Mouse (Mus musculus): ENCODE results near the gene Gm20696. TPM values are rescaled to one million over a fixed set of nuclear protein-coding genes. Genes with fewer than 3 reads are reported as not detected.

The Gm20696 gene
- total RNA-seq, 1 experiment from 2014 or later = 5.0 TPM

GRCm38 (mm10) chr6:99439214-99439877, 227.3 kb downstream of the Gm20696 start:
- DNase-seq = no peak

GRCm38 (mm10) chr6:99436371-99436770, 230.2 kb downstream of the Gm20696 start:
- peak; percentile 16 for DNase-seq

DNA sequence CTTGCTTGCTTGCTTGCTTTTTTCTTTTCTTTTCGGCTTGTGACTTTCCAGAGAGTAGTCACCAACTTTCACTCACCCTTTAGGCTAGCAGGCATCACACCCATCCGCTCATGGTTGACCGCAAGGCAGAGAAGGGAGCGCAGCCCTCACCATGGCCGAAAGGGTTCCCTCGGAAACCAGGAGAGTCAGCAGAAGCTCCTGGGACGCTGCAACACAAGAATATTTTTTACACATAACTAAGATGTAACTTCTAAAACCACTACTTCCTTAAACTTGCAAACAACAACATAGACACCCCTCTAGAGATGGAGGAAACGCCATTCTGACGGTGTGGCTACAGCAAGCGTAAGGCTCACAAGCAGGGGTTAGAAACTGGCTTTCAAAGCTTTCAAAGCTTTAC, 231.5 kb downstream of the Gm20696 start:
- no peak for DNase-seq

GRCm38 (mm10) chr6:99433006-99433405, 233.6 kb downstream of the Gm20696 start:
- no peak for DNase-seq

GRCm38 (mm10) chr6:99431941-99432340, 234.7 kb downstream of the Gm20696 start:
- DNase-seq = no peak

- no peak for DNase-seq
Observed at GRCm38 (mm10) chr6:99430560-99430959, 236.0 kb downstream of the Gm20696 start.

DNA sequence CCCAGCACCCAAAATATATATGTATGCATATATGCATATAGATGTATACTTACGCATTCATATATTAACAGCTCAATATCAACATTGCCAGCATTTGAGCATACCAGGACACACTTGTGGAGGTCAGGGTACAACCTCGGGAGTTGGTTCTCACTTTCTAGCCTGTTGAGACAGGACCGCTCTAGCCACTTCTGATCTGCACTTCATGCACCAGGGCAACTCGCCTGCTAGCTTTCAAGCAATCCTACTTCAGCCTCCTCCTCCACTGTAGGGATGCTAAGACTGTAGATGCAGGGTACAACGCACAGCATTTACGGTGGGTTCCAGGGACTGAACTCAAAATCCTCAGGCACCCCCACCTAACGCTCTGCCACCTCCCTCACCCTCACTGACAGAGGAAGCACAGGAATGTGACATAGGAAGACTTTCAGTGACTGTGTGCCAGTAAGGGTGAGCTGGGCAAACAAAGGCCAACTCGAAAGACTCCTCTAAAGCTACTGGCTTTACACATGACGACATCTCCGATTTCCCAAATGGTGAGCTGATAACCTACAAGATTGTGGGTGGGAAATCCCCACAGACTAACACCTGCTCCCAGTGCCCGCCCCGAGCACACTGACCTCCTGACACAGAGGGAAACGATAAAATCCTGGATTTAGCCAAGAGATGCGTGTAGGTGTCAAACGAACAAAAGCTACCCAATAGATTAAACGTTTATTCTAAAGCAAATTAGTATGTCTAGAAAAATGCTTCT, 237.0 kb downstream of the Gm20696 start:
- DNase-seq = no peak

DNA sequence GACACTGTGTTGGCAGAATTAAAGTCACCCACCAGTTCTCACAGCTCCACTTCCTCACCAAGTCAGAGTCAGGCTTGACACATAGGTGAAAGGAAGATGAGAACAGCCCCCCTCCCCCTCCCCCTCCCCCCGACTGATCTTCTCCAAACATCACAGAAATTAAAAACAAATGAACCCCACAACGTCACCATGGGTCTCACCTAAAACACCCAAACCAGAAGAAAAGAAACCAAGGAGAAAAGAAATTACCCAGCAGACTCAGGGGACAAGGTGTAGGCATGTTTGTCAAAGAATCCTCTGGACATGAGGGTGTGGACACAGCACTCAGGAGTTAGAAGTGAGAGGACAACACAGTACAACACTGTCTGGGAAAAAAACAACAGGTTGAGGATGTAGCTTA, 237.6 kb downstream of the Gm20696 start:
- DNase-seq = no peak

DNA sequence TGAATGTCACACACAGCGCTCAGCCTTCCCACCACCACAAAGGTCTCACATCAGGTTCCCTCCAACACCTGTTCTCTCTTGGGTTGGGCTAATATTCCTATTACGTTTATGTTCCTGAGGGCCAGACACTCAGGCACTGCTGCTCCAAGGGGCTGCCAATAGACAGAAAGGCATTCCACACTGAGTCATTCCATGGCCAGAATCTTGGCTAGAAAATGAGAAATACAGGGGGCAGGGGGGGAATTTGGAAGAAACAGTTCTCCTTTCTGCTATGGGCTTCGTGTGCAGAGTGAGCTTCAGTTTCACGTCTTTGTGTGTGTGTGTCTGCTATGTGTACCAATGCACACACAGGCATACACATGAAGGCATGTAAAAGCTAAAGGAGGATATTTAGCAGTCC, 239.3 kb downstream of the Gm20696 start:
- DNase-seq = no peak

DNA sequence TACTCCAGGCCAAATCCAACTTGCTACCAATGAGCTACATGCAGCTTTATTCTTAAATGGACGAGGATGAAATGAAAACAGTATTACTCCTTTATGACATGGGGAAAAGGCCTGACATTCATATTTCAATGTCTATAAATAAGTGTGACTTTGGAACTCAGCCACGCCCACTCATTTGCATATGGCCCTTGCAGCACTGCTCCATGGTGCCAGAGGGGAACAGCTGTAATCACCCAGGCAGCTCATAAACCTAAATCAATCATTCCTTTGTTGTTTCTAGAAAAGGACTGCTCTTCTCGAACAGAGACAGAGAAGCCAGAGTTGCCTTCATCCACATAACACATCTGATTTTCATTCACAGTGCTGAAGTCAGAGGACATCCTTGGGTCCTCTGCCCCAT, 241.6 kb downstream of the Gm20696 start:
- DNase-seq = no peak

DNA sequence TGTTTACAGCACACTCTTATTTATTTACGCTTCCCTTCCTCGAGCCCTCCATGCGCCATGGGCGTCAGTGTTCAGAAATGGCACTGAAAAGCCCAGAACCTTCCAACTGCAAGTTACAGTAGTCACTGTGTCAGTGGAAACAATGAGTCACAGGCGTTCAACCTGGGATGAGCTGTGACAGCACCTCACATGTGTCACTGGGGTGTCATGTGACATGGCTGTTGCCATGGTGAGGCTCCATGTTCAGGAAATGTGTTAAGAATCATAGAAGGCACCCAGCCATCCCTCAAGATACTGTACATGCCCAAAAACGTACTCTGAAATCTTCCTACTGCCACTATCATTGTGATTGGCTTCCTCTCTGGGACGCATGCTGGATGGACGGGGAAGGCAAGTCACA, 245.9 kb downstream of the Gm20696 start:
- peak; percentile 62 for DNase-seq

- DNase-seq = no peak
Observed at GRCm38 (mm10) chr6:99412598-99412997, 254.0 kb downstream of the Gm20696 start.

GRCm38 (mm10) chr6:99409602-99410001, 257.0 kb downstream of the Gm20696 start:
- no peak for DNase-seq

DNA sequence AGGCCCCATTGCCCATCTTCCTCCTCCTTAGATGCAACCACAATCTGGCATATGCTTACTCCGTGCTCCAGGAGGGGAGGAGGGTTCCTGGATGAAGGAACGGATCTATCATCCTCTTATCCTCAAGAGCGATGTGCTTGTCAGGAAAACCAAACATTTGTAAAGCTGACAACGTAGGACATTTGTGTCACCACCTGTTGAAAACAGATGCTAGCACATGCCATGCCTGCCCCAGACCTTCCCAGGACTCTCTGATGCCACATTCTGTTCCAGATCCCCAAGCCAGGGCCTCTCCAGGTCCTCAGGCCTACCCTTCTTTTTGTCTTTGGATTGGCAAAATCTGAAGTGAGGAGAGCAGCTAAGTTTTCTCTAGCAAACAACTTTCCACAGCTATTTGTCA, 257.7 kb downstream of the Gm20696 start:
- DNase-seq = no peak

DNA sequence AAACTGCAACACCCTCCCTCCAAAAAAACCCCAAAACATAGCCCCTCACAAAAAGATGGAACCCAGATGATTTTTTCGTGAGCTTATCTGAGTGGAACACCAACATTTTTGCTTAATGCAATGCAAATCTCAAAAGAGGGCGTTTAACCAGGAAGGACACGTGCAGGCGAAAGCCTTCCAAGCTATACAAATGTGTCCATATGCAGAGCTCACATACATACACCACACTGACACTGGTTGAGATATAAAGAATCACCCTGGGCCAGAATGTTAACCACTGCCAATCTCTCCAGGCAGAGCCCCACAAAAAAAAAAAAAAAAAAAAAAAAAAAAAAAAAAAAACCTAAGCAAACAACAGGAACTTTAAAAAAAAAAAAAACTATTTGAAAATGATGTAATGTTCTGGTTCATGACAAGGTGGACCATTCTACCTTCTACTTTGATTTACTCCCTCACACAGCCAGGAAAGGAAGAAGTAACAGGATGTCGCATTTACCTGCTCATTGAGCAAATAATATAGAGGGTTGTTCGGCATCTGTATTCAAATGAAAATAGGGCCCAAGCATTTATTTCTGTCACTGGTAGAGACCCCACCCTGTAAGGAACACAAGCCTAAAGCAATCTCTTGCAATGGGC, 262.7 kb downstream of the Gm20696 start:
- DNase-seq = no peak

GRCm38 (mm10) chr6:99402941-99403340, 263.7 kb downstream of the Gm20696 start:
- no peak for DNase-seq

DNA sequence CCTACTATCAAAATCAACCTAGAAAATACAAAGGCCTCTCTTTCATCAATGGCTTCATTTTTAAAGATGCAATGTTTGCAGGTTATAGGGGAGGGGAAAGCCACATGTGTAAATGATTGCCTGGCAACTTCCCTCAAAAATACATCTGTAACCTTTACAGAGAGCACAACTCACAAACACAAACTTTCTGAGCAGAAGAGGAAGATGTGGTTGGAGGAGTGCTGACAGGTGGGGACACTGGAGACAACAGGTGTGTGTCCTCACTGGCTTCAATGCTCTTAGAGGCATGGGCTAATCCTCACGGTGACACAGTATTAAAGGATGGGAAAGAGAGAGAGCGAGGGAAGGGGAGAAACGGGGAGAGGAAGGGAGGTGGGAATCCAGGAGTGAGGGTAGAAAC, 264.2 kb downstream of the Gm20696 start:
- DNase-seq = no peak

DNA sequence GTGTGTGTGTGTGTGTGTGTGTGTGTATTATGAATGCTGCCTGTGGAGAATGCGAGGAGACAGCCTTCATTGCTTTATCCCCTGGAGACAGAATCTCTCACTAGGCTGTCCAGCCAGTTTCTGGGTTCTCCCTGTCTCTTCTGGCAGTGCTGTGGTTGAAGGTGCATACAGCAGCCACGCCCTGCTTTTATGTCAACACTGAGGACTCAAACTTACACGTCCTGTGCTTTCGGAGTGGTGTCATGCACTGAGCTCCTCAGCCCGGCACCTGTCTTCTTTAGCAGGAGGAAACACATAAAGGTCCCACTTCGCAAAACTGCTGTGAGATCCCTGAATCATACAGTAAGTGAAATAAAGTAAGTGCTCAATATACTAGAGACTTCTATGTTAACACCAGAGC, 264.8 kb downstream of the Gm20696 start:
- DNase-seq = no peak

DNA sequence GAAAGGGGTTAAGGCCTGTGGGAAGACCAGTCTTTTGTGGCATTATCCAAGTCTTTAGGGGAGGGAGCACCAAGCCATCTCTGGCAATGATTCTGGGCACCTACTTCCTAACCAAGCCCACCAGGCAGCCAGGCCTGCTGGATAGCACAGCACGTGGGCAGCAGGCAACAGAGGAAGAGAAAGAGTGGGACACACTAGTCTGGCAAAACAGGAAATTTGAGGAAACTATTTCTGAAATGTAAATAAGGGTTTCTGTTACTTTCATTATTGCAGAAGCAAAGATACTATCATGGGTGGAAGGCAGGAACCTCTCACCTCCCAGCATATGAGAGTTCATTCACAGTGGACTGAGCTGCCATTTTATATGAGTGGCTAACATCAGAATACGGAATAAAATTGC, 265.4 kb downstream of the Gm20696 start:
- DNase-seq = no peak

GRCm38 (mm10) chr6:99395745-99396144, 270.9 kb downstream of the Gm20696 start:
- DNase-seq = no peak

- no peak for DNase-seq
Observed at GRCm38 (mm10) chr6:99394801-99395200, 271.8 kb downstream of the Gm20696 start.

- no peak for DNase-seq
Observed at GRCm38 (mm10) chr6:99392484-99392883, 274.1 kb downstream of the Gm20696 start.

Measured in adrenal gland, postnatal 14 days (tissue).